ENCODE assay signal across 13 mouse cellular contexts in the genomic region with DNA sequence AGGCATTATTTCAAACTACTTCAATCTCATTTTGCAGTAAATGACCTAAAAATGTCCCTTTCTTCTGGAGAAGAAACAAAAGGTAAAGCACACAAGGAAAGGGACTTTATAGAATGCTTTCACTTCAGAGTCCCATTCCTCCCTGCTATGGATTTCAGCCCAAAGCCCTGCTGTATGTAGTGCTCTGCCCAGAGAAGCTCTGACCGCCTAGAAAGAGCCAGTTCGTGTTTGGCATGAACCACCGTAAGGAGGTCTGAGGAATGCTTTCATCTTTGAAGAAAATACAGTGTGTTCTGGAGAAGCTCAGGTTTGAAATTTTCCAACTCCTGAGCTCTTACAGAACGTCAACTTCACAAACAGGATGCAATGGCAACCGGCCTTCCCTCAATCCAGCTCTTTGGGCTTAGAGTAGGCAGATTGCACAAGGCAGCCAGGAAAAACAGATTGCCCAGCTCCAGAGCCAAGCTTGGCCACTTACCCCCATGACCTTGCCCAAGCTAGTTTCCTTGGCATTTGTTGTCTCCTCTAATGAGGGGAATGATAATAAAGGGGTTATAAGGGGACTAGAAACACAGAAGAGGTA. TPM values are rescaled to one million over a fixed set of nuclear protein-coding genes. Genes with fewer than 3 reads are reported as not detected.
DNase-seq lines count a peak whose midpoint lies in the region.
"Had no signal": no experiment of that assay in that cellular context is flagged by ENCODE, and none has a peak within 500 bp of the region (broad histone marks: within the 10 kb centered on the region; RNA-seq: fewer than 3 reads in every experiment).

No protein-coding gene starts in this region.

- peak; percentile 69 for DNase-seq in adrenal gland, adult 2 months
- DNase-seq in adrenal gland, postnatal 25 days: no peak
- DNase-seq in heart, adult 11 months: peak; percentile 92
- DNase-seq in heart, postnatal 4 days: no peak
- DNase-seq in left cerebral cortex, postnatal 4 days: peak; percentile 41
- no peak for DNase-seq in left cerebral cortex, adult 11 months (ENCODE audit: low spot score)
- peak; percentile 70 for DNase-seq in adipocyte (ENCODE audit: low spot score)
- DNase-seq in right cerebral cortex, adult 2 months (ENCODE audit: low spot score in 2 of 2): no peak
- DNase-seq: gastrocnemius, postnatal 36 days; liver; lung, embryonic 14.5 days; right cerebral cortex, adult 18-20 months had no signal

- intact Hi-C loops in left cerebral cortex, postnatal 4 days (cut with DNase I): no loop called here

RNA-seq across cellular contexts. Expression of gene Pam, which starts 24.6 kb away (rescaled TPM):
- total RNA-seq in adrenal gland, adult 2 months (2021): 100 to 1,000 TPM; 262 to 484 TPM
- polyA plus RNA-seq in adrenal gland, adult 2 months (2012; rRNA removed): 535 and 733 TPM in 2 replicates
- 341 and 367 TPM in 2 replicates for total RNA-seq in adrenal gland, postnatal 25 days (2021)
- total RNA-seq in heart, postnatal 4 days (2021): 100 to 1,000 TPM; 888 to 905 TPM
- total RNA-seq in left cerebral cortex, postnatal 4 days (2021): 100 to 1,000 TPM; 108 to 114 TPM
- total RNA-seq: CH12.LX had no signal

Comparison
In these comparisons a context has a peak if more than half of its experiments do, and no peak if none do; other contexts are left out.
1. DNase-seq: peak in adrenal gland, adult 2 months (single experiment), heart, adult 11 months (single experiment), left cerebral cortex, postnatal 4 days (single experiment) and adipocyte (single experiment); none in adrenal gland, postnatal 25 days (single experiment), heart, postnatal 4 days (single experiment), left cerebral cortex, adult 11 months (single experiment) and right cerebral cortex, adult 2 months (0 of 2).